Mouse (Mus musculus) C2C12 (cell line): ENCODE measurements at regions not wholly inside any gene's neighbourhood (a gene's known extent, or its start where the extent isn't known, plus 50 kb on each side); places are given as distances from the start of the nearest gene placed in this dataset.

Experiments used
- CEBPB ChIP-seq: IDR thresholded peaks from one replicate; pipeline ENCODE4 v1.6.1; 2011; ENCODE audit warnings: low read depth, mild to moderate bottlenecking, control low read depth, moderate library complexity
- CTCF ChIP-seq: IDR thresholded peaks from one replicate; pipeline ENCODE4 v1.5.1; 2011; ENCODE audit not compliant: control insufficient read depth, insufficient read depth, insufficient read length
- MAX ChIP-seq: IDR thresholded peaks from one replicate; pipeline ENCODE4 v1.6.1; 2011; ENCODE audit warnings: mild to moderate bottlenecking, control low read depth
- MYOD1 ChIP-seq: IDR thresholded peaks from one replicate; pipeline ENCODE4 v1.6.1; 2011; ENCODE audit warnings: low read depth; ENCODE audit not compliant: control insufficient read depth, insufficient read length
- MYOG ChIP-seq: IDR thresholded peaks from one replicate; pipeline ENCODE4 v1.6.1; 2011; ENCODE audit not compliant: control insufficient read depth, insufficient read length; ENCODE audit errors: extremely low read depth
- USF1 ChIP-seq: IDR thresholded peaks from one replicate; pipeline ENCODE4 v1.6.1; 2011; ENCODE audit warnings: low read depth, mild to moderate bottlenecking, control low read depth, moderate library complexity

DNA sequence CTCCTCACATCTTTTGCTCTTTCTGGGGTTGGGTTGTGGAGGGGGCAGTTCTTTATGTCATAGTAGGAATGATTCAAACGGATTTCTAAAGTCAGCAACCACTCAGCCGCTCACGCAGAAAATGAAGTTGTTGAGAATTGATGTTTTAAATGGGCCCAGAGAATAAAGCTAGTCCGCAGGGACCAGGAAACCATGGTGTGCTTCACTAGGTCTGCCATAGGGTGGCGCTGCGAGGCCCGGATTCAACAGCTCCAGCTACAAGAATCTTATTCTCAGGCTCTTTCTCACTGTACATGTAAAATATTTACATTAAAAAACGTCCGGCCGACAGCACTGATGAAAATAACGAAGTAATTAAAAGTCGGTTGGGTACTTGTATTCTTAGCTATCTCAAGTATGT is 164.0 kb upstream of the Cep162 start:
- TF ChIP-seq CTCF (peak; percentile 59), USF1 (no peak), MAX (no peak), CEBPB (no peak), MYOG (no peak), MYOD1 (no peak)
